Mouse (Mus musculus): ENCODE results near the gene Vmn2r105. TPM values are rescaled to one million over a fixed set of nuclear protein-coding genes. Genes with fewer than 3 reads are reported as not detected.

Vmn2r105 gene
- polyA plus RNA-seq (2014; fragmentation: Nextera tagmentation; extraction: Ambion mirVana), result not detected in 2 replicates

DNA sequence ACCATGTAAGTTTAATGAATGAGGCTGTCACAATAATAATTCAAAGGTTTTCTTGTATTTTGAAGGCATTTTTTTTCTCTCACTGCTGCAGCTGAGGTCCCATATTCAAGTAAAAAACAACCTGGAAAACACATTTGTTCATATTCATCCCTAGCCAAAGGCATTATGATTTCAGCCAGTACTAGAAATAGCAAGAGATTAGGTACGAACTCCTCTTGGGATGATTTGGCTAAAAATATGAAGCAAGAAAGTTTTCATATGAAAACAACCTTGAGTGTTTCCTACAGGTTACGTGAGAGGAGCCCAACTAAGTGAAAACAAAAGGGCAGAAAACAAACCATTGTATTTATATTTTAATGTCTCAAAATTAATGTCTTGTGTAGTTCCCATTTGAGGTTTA is at the start of gene Vmn2r105:
Vmn2r105 (minus strand) TSS at position 101 of the 400 bp plus-strand sequence.
- Histone ChIP-seq H3K4me1 (replicated peaks; ENCODE audit: control insufficient read depth, insufficient read depth, low read length) (no peaks in the 10 kb centered on the region), H3K9ac (ENCODE audit: low read length) (no peak within 1 kb of the TSS), H3K9me3 (ENCODE audit: control insufficient read depth, low read length) (no peaks in the 10 kb centered on the region; the same call in 1 of the 2 replicates), H3K4me2 (ENCODE audit: low read depth, low read length, severe bottlenecking) (no peak within 1 kb of the TSS), H3K4me3 (ENCODE audit: low read depth, low read length) (no peak within 1 kb of the TSS), H3K36me3 (ENCODE audit: control insufficient read depth, insufficient read depth, low read length) (no peaks in the 10 kb centered on the region), H3K27me3 (ENCODE audit: control insufficient read depth, insufficient read depth, low read length) (no peaks in the 10 kb centered on the region), H3K27ac (ENCODE audit: low read depth, low read length) (no peak within 1 kb of the TSS)
- ATAC-seq (replicated peaks; ENCODE audit: low FRiP score) (no peak), DNase-seq (ENCODE audit: low spot score) (no peak)
- 75% methylated on average over 2 of the region's 2 CpGs for WGBS

DNA sequence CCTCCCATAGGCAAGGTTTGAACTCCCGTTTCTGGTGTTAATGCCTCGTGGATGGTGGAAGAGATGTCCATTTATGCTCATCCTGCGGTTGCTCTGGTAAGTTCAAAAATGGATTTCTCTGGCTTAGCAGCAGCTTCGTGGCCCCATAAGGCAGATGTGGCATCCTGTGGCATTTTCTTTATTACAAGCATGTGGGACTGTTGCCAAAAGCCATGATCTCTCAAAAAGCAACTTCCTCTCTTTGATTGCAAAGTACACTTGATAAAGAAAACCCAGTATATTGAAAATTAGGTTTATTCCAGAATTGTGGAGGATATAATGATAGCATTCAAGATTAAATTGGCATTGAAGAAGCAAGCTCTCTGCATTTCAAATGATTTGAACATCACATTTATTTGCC is 20.7 kb upstream of the Vmn2r105 start:
- Histone ChIP-seq H3K4me1 (replicated peaks; ENCODE audit: control insufficient read depth, insufficient read depth, low read length) (no peaks in the 10 kb centered on the region), H3K9ac (ENCODE audit: low read length) (no peak overlapping the region), H3K27me3 (ENCODE audit: control insufficient read depth, insufficient read depth, low read length) (no peaks in the 10 kb centered on the region), H3K4me3 (ENCODE audit: low read depth, low read length) (no peak overlapping the region), H3K4me2 (ENCODE audit: low read depth, low read length, severe bottlenecking) (no peak overlapping the region), H3K9me3 (ENCODE audit: control insufficient read depth, low read length) (no peaks in the 10 kb centered on the region), H3K36me3 (ENCODE audit: control insufficient read depth, insufficient read depth, low read length) (no peaks in the 10 kb centered on the region), H3K27ac (ENCODE audit: low read depth, low read length) (no peak overlapping the region)
- DNase-seq (ENCODE audit: low spot score), result no peak
- no peak for ATAC-seq (replicated peaks; ENCODE audit: low FRiP score)
- WGBS, result 80% methylated on average over 4 of the region's 4 CpGs

DNA sequence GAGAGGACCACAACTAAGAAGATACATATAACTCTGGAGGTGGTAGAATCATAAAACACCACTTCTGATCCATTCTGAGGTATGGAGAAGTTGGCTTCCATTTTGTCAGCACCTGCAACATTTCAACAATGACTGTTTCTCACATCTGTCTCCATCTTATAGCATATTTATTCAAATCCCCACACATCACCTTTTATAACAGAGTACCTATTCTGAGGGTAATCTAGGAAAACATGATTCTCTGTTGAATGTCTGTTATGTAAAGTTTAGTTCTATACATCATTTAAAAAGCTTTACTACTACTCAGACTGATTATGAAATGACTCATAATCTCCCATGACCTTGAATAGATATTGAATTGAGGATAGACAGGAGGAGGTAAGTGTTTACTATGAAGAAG is 51.9 kb downstream of the Vmn2r105 start, which contains the start of gene Fpr-rs6:
Fpr-rs6 (minus strand) TSS at position 101 of the 400 bp plus-strand sequence.
- no peak within 1 kb of the TSS for H3K27ac ChIP-seq (ENCODE audit: low read depth, low read length)
- H3K36me3 ChIP-seq (ENCODE audit: control insufficient read depth, insufficient read depth, low read length), result no peaks in the 10 kb centered on the region
- H3K4me1 ChIP-seq (replicated peaks; ENCODE audit: control insufficient read depth, insufficient read depth, low read length), result no peaks in the 10 kb centered on the region
- H3K4me2 ChIP-seq (ENCODE audit: low read depth, low read length, severe bottlenecking), result no peak within 1 kb of the TSS
- no peak within 1 kb of the TSS for H3K9ac ChIP-seq (ENCODE audit: low read length)
- H3K9me3 ChIP-seq (ENCODE audit: control insufficient read depth, low read length), result no peaks in the 10 kb centered on the region; the same call in 1 of the 2 replicates
- no peak within 1 kb of the TSS for H3K4me3 ChIP-seq (ENCODE audit: low read depth, low read length)
- H3K27me3 ChIP-seq (ENCODE audit: control insufficient read depth, insufficient read depth, low read length), result no peaks in the 10 kb centered on the region
- ATAC-seq (replicated peaks; ENCODE audit: low FRiP score) (no peak), DNase-seq (ENCODE audit: low spot score) (no peak)

Other genes starting within 250 kb of the Vmn2r105 start
- gene Vmn2r104, start 186.7 kb downstream of the Vmn2r105 start, polyA plus RNA-seq (2014; fragmentation: Nextera tagmentation; extraction: Ambion mirVana), result not detected in 2 replicates
- not detected in 2 replicates for gene Fpr-rs7, start 120.8 kb downstream of the Vmn2r105 start, polyA plus RNA-seq (2014; fragmentation: Nextera tagmentation; extraction: Ambion mirVana)
- gene Fpr-rs6, start 52.0 kb downstream of the Vmn2r105 start, polyA plus RNA-seq (2014; fragmentation: Nextera tagmentation; extraction: Ambion mirVana), result not detected in 2 replicates
- not detected in 2 replicates for gene Vmn2r106, start 50.5 kb upstream of the Vmn2r105 start, polyA plus RNA-seq (2014; fragmentation: Nextera tagmentation; extraction: Ambion mirVana)
- not detected in 2 replicates for gene Vmn2r107, start 110.2 kb upstream of the Vmn2r105 start, polyA plus RNA-seq (2014; fragmentation: Nextera tagmentation; extraction: Ambion mirVana)
- gene Vmn1r224, start 179.1 kb upstream of the Vmn2r105 start, polyA plus RNA-seq (2014; fragmentation: Nextera tagmentation; extraction: Ambion mirVana), result not detected in 2 replicates
- not detected in 2 replicates for gene Vmn2r108, start 246.3 kb upstream of the Vmn2r105 start, polyA plus RNA-seq (2014; fragmentation: Nextera tagmentation; extraction: Ambion mirVana)